In the genomic region with DNA sequence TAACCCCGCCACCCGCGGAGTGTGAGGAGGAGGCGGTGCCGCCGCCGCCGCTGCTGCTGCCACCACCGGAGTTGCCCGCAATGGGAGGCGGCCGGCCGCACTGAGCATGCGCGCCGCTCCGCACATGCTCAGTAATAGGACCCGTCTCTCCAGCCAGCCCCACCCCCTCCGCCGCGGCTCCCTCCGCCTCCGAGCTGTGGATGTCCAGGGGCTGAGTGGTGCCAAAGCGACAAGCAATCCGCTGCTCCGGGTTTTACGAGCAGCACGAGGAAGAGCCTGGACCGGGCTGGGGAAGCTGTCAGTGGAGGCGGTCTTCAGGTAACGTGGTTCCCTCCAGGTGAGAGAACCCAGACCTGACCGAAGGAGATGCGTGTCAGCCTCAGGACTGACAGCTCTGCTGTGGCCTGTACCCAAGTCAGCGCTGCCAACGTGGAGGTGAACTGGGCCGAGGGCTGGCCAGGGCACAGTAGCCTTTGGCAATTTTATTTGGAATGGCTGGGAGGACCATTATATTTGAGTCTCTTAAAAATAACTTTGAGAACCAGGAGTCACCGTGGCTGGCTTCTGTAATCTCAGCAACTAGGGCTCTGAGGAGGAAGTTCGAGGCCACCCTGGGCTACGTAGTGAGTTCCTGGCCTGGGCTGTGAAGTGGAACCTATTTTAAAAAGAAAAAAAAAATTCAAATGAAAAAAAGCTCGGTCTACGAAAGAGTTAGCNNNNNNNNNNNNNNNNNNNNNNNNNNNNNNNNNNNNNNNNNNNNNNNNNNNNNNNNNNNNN, we compare ENCODE assay signal across 8 mouse cellular contexts. TPM values are rescaled to one million over a fixed set of nuclear protein-coding genes. Genes with fewer than 3 reads are reported as not detected.
DNase-seq lines count a peak whose midpoint lies in the region; ATAC-seq and TF ChIP-seq lines count a peak whose summit lies in the region.

A gene (minus strand): TSS at position 86 of the 777 bp plus-strand sequence.

- 5% methylated on average over 41 of the region's 41 CpGs for WGBS in forebrain, embryonic 16.5 days
- WGBS in lung, embryonic 14.5 days: 5% methylated on average over 41 of the region's 41 CpGs
- WGBS in olfactory bulb, adult 2 months: 3% methylated on average over 40 of the region's 41 CpGs
- 3% methylated on average over 39 of the region's 41 CpGs for WGBS in thymus, adult 2 months

- intact Hi-C loops in heart, postnatal 36 days (cut with DNase I): loop anchor here (2.0 to 5.0 kb wide), 4 partner anchors 55 to 275 kb away; a partner anchor contains a TSS

- TF ChIP-seq POLR2A in olfactory bulb, adult 2 months (IDR thresholded peaks at IDR 0.05; ENCODE audit: insufficient read depth, low read depth, low read length): peak; percentile 80
- peak; percentile 85 for TF ChIP-seq POLR2A in thymus, adult 2 months (IDR thresholded peaks at IDR 0.05; ENCODE audit: control insufficient read depth, extremely low read depth, insufficient read depth, low read length, poor library complexity)

- peaks cover 66% of the 10 kb centered on the region for H3K4me1 ChIP-seq in G1E (ENCODE audit: insufficient read depth, low read depth, low read length)
- H3K4me1 ChIP-seq in forebrain, embryonic 16.5 days (replicated peaks; ENCODE audit: control insufficient read depth, insufficient read depth, low read length): peaks cover 24% of the 10 kb centered on the region
- H3K4me1 ChIP-seq in lung, embryonic 14.5 days (ENCODE audit: insufficient read depth): peaks cover 6% of the 10 kb centered on the region; the same call in 1 of the 2 replicates
- H3K4me1 ChIP-seq in olfactory bulb, adult 2 months (ENCODE audit: control insufficient read depth, insufficient read depth, low read length): peaks cover 2% of the 10 kb centered on the region; the same call in 1 of the 2 replicates
- H3K4me1 ChIP-seq in thymus, adult 2 months (replicated peaks; ENCODE audit: control insufficient read depth, insufficient read depth, low read length): peaks cover 9% of the 10 kb centered on the region

- no peaks in the 10 kb centered on the region for H3K9me3 ChIP-seq in G1E (replicated peaks)
- no peaks in the 10 kb centered on the region for H3K9me3 ChIP-seq in forebrain, embryonic 16.5 days (ENCODE audit: control insufficient read depth, low read length)
- H3K9me3 ChIP-seq in lung, embryonic 14.5 days (ENCODE audit: low read depth, low read length): no peaks in the 10 kb centered on the region

- H3K36me3 ChIP-seq in G1E (replicated peaks): no peaks in the 10 kb centered on the region
- no peaks in the 10 kb centered on the region for H3K36me3 ChIP-seq in forebrain, embryonic 16.5 days (ENCODE audit: control insufficient read depth, insufficient read depth)
- H3K36me3 ChIP-seq in lung, embryonic 14.5 days (ENCODE audit: insufficient read depth): no peaks in the 10 kb centered on the region
- H3K36me3 ChIP-seq in thymus, adult 2 months (ENCODE audit: control insufficient read depth, insufficient read depth, low read length): no peaks in the 10 kb centered on the region

- peaks cover 2% of the 10 kb centered on the region; the same call in 1 of the 2 replicates for H3K27me3 ChIP-seq in G1E (ENCODE audit: insufficient read depth, low read length)
- H3K27me3 ChIP-seq in forebrain, embryonic 16.5 days (replicated peaks; ENCODE audit: control insufficient read depth, insufficient read depth, low read length): no peaks in the 10 kb centered on the region
- H3K27me3 ChIP-seq in lung, embryonic 14.5 days (ENCODE audit: insufficient read depth, low read length): no peaks in the 10 kb centered on the region
- H3K27me3 ChIP-seq in thymus, adult 2 months (ENCODE audit: control insufficient read depth, insufficient read depth, low read length): no peaks in the 10 kb centered on the region

- H3K27ac ChIP-seq in forebrain, embryonic 16.5 days (ENCODE audit: low read length): peak within 1 kb of the TSS; percentile 97
- H3K27ac ChIP-seq in layer of hippocampus, adult 2 months: peak within 1 kb of the TSS; percentile 98
- peak within 1 kb of the TSS; percentile 86 for H3K27ac ChIP-seq in lung, embryonic 14.5 days (ENCODE audit: low read depth)
- peak within 1 kb of the TSS; percentile 73 for H3K27ac ChIP-seq in olfactory bulb, adult 2 months (ENCODE audit: insufficient read depth, low read depth, low read length)
- H3K27ac ChIP-seq in thymus, adult 2 months (ENCODE audit: control insufficient read depth, insufficient read depth, low read length): peak within 1 kb of the TSS; percentile 16; the same call in 1 of the 2 replicates

- peak; percentile 76 for ATAC-seq in G1E (ENCODE audit: extremely low read depth, insufficient number of reproducible peaks, low FRiP score, poor library complexity, severe bottlenecking)
- ATAC-seq in forebrain, embryonic 16.5 days: peak; percentile 97
- peak; percentile 99 for ATAC-seq in lung, embryonic 14.5 days (ENCODE audit: insufficient read depth)

- DNase-seq in G1E (ENCODE audit: low spot score): peak; percentile 95
- peak; percentile 100 for DNase-seq in cerebellum, adult 18-20 months
- DNase-seq in heart, postnatal 36 days: peak; percentile 97
- DNase-seq in layer of hippocampus, adult 2 months (ENCODE audit: low spot score in 2 of 2): peak; percentile 97 to 98
- DNase-seq in lung, embryonic 14.5 days: peak; percentile 96
- peak; percentile 96 for DNase-seq in thymus, adult 2 months

- H3K9ac ChIP-seq in forebrain, embryonic 16.5 days (replicated peaks; ENCODE audit: low read depth, low read length): peak within 1 kb of the TSS; percentile 84
- H3K9ac ChIP-seq in lung, embryonic 14.5 days: peak within 1 kb of the TSS; percentile 75

- H3K4me2 ChIP-seq in forebrain, embryonic 16.5 days (ENCODE audit: low read length): peak within 1 kb of the TSS; percentile 86
- peak within 1 kb of the TSS; percentile 83 for H3K4me2 ChIP-seq in lung, embryonic 14.5 days

- TF ChIP-seq CTCF in G1E (IDR thresholded peaks at IDR 0.05; ENCODE audit: low read depth, low read length): no peak
- no peak for TF ChIP-seq CTCF in layer of hippocampus, adult 2 months (conservative IDR thresholded peaks at IDR 0.05)
- TF ChIP-seq CTCF in lung, embryonic 14.5 days (IDR thresholded peaks at IDR 0.05; ENCODE audit: low read depth): no peak
- no peak for TF ChIP-seq CTCF in olfactory bulb, adult 2 months (IDR thresholded peaks at IDR 0.05; ENCODE audit: insufficient read depth, low read depth, low read length)
- peak; percentile 6; the same call in 1 of the 2 replicates for TF ChIP-seq CTCF in thymus, adult 2 months (IDR thresholded peaks at IDR 0.05; ENCODE audit: borderline replicate concordance, control insufficient read depth, extremely low read depth, insufficient read depth, low read length, poor library complexity)

- peak within 1 kb of the TSS; percentile 84 for H3K4me3 ChIP-seq in G1E (ENCODE audit: low read depth, low read length)
- H3K4me3 ChIP-seq in forebrain, embryonic 16.5 days (replicated peaks; ENCODE audit: low read length): peak within 1 kb of the TSS; percentile 81
- H3K4me3 ChIP-seq in layer of hippocampus, adult 2 months: peak within 1 kb of the TSS; percentile 88
- peak within 1 kb of the TSS; percentile 73 for H3K4me3 ChIP-seq in lung, embryonic 14.5 days (ENCODE audit: low read depth, low read length)
- peak within 1 kb of the TSS; percentile 55 for H3K4me3 ChIP-seq in olfactory bulb, adult 2 months (ENCODE audit: insufficient read depth, low read depth, low read length)
- peak within 1 kb of the TSS; percentile 85 for H3K4me3 ChIP-seq in thymus, adult 2 months (ENCODE audit: control insufficient read depth, insufficient read depth, low read length)

RNA-seq across cellular contexts. Expression of the gene that starts here (rescaled TPM):
- 133 and 139 TPM in 2 replicates for total RNA-seq in G1E (2014; fragmentation: Nextera tagmentation)
- total RNA-seq in G1E (2017): 40.3 and 46.1 TPM in 2 replicates
- 10.9 and 14.8 TPM in 2 replicates for polyA plus RNA-seq in G1E (2012)
- polyA plus RNA-seq in forebrain, embryonic 16.5 days (2015; fragmentation: Nextera tagmentation; extraction: Ambion mirVana): 49.5 and 56.6 TPM in 2 replicates
- total RNA-seq in heart, postnatal 36 days (2021): 10 to 100 TPM; 28.9 to 29.2 TPM
- total RNA-seq in layer of hippocampus, adult 2 months (2021): 100 to 1,000 TPM; 173 to 185 TPM
- 22.7 and 24.5 TPM in 2 replicates for polyA plus RNA-seq in lung, embryonic 14.5 days (2014; fragmentation: Nextera tagmentation; extraction: Ambion mirVana)
- polyA plus RNA-seq in olfactory bulb, adult 2 months (2012; ENCODE audit: insufficient read depth, insufficient read length, low replicate concordance, missing spikeins): 105 and 197 TPM in 2 replicates
- polyA plus RNA-seq in thymus, adult 2 months (2012; rRNA removed): 36.1 and 37.9 TPM in 2 replicates

Comparison
In these comparisons a context has a peak if more than half of its experiments do, and no peak if none do; other contexts are left out.
1. Peak in every context shown above with its lines: DNase-seq, ATAC-seq, H3K4me3 ChIP-seq and H3K27ac ChIP-seq.
2. H3K27ac ChIP-seq: peak in every context shown above with its lines; median percentile 98 in layer of hippocampus, adult 2 months; 97 in forebrain, embryonic 16.5 days; 86 in lung, embryonic 14.5 days; 73 in olfactory bulb, adult 2 months; 16 in thymus, adult 2 months.